Mouse (Mus musculus) heart, adult 8-10 months (tissue): Measurements from ENCODE around the gene Ccnk. TPM values are rescaled to one million over a fixed set of nuclear protein-coding genes. Genes with fewer than 3 reads are reported as not detected.
A peak's percentile ranks its signal among the peaks of the same experiment; 100 is the strongest.

ENCODE experiments used
- DNase-seq: peaks from one replicate; pipeline ENCODE4 v3.0.0; 2022; ENCODE audit warnings: low spot score
- total RNA-seq, 4 experiments: library from RNA; stranded (reverse); gene quantifications; 2 replicates each; pipeline ENCODE4 v1.2.4; 2022

Ccnk gene
- total RNA-seq, 4 experiments from 2014 or later = 25.5 to 32.4 (median 31.1) TPM

- no peak for DNase-seq
These were observed 8.2 kb downstream of the Ccnk start for GRCm38 (mm10) chr12:108187541-108188091.

DNA sequence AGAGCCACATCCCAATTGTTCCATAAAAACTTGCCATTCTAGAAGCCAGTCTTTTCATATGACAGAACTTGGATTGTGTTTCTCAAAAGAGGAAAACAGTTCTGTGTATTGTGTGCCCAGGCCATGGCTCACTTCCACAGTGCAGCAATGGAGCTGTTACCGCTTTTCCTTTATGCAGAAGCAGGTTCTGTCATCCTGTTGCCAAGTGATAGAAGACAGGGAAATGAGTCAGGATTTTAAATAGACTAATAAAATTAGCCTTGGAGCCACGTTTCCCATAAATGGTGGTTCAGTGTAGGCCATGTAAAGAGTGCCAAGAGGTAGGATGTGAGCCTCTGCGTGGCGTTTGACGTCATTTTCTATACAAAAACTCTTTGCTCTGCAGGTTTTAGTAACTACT, 14.5 kb downstream of the Ccnk start:
- DNase-seq = peak; percentile 42

DNA sequence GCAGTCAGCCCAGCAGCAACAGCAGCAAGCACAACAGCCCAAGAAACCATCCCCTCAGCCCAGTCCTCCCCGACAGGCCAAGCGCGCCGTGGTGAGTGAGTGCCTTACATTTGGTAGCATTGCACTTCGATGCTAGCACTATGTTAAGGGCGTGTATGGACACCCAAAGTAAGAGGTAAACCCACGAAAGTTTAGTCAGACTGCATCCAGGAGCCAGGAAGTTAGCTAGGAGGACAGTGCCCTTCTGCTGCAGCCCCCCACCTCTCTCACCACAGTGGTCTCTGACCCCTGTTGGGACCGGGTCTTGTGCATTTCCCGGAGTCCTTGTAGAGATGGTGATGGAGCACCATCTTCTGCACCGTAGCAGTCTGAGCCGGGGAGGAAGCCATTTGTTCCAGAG, 16.4 kb downstream of the Ccnk start:
- DNase-seq = no peak

GRCm38 (mm10) chr12:108198447-108198846, 19.1 kb downstream of the Ccnk start:
- DNase-seq = no peak

GRCm38 (mm10) chr12:108200094-108200493, 20.7 kb downstream of the Ccnk start:
- no peak for DNase-seq

DNA sequence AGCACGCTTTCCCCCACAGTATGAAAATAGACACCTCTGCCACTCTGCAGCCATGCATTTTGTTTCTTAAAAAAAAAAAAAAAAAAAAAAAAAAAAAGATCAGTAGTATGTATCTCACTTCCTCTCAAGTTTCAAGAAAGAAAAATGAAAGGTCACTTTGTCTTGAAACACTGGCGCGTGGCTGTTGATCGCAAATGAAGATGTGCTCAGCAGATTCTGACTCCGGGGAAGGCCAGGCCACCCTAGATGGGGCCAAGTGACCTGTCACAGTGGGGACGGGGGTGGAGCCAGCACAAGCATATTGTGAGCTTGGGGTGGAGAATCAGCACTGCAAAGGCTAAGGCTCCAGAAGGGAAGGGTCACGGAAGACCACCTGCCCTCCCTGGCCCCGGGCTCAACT, 24.5 kb downstream of the Ccnk start:
- no peak for DNase-seq

DNA sequence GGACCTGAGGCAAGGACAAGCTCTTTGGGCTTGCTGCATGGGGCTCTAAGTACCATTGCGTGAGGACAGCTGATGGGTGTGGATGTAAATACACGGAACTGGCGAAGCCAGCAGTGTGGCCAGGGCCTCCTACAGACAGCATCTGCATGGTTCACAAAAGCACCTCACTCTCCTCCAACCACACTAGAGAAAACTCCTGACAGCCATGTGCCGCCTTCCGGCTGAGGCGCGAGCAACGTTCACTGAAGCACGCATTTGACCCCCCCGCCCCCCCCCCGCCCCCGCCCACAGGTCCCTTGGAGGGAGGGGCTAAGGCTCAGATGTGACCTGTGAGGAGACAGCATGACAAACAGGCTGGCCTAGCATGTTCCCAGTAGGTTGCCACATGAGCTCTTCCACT, 25.6 kb downstream of the Ccnk start:
- DNase-seq = no peak

- DNase-seq = peak; percentile 42
These were observed 27.3 kb downstream of the Ccnk start for GRCm38 (mm10) chr12:108206641-108207040.

DNA sequence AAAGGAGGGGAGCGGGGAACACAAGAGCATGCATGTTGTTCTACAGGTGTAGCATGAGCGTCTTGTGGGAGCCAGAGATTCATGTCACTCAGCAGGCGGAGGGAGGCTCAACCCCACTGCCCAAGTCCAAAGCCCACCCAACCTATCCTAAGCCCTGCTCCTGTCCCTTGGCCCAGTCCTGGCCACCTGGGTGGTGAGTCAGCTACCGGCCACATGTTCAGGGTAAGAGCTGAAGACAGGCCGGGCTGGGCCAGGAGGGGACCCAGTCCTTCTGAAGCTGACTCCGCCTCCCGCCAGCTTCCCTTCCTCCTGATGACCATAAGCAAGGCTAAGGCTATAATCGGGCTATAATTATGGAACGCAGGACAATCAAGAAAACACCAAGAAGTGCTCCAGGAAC, 28.8 kb downstream of the Ccnk start:
- no peak for DNase-seq

- DNase-seq = peak; percentile 74
These were observed 29.5 kb downstream of the Ccnk start for GRCm38 (mm10) chr12:108208726-108209438.

DNA sequence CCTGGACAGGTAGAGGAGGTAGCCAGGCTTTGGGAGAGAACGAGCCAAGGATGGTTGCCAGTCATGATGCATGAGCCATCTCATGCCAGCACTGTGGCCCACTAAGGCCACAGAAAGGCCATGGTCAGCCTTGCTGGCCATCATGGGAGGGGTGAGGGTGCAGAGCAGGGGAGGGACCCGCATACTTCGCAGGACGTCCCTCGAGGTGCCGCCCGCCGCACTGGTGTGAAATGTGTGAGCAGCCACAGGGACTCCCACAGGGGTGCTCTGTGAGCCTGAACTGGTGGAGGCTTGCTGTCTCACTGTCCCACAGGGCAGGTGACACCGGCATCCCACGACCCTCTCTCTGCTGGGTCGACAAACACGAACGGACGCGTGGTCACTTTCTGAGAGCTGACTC, 31.2 kb downstream of the Ccnk start:
- DNase-seq = no peak

- no peak for DNase-seq
These were observed 32.7 kb downstream of the Ccnk start for GRCm38 (mm10) chr12:108212071-108212470.

DNA sequence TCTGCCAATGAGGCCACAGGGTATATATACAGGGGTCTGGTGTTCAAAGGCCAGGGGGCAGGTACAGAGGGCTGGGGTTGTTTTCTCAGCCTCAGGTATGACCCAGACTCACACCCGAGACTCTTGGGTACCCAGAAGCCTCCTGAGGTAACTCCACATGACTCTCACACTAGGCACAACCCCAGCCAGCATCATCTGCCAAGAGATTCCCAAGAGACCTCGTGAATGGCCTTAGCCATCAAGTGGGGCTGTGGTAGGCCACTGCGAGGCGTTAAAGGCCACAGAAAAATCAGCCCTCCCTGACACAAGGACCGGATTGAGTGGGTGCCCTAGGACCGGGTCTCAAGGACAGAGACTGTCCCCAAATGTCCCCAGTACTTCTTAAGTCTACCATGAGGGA, 33.1 kb downstream of the Ccnk start:
- no peak for DNase-seq

DNA sequence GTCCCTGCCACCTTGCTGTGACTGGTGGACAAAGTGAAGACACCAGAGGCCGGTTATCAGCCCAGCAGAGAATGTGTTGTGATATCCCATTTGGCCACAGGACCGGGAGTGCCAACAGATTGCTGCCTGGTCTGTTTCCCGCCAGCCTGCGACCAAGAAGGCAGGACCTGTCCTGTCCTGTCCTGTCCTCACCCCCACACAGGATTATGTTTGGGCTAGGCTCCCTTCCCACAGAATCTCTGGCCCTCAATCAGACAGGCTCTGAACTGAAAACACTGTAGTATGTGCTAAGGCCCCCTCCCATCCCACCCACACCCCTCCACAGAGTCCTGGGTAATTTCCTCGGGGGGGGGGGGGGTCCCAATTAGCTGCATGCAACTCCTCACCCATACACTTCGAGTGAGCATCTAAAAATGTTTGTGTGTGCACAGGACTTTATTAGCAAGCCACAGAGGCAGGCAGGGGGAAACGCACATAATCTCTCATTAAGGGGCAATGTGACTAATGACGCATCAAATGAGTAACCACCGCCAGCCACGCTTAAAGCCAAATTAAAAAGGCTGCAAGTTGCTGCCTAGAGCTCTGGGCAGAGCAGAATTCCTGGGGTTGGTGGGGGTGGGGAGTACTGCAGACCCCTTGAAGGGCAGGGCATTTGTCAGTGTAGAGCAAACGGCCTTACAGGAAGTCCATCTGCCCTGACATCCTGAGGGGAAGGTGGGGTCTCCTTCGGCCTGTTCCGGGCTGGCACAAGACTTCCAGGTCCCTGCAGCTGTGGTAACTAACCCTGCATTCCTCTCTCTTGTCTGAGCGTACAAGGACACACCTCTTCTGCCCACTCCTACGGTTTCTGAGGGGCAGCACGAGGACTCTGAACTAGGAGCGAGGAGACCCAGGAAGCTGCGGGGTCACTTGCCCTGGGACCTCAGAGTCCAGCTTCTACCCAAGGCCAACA, 34.0 kb downstream of the Ccnk start:
- DNase-seq = no peak

GRCm38 (mm10) chr12:108215090-108215489, 35.7 kb downstream of the Ccnk start:
- DNase-seq = no peak

DNA sequence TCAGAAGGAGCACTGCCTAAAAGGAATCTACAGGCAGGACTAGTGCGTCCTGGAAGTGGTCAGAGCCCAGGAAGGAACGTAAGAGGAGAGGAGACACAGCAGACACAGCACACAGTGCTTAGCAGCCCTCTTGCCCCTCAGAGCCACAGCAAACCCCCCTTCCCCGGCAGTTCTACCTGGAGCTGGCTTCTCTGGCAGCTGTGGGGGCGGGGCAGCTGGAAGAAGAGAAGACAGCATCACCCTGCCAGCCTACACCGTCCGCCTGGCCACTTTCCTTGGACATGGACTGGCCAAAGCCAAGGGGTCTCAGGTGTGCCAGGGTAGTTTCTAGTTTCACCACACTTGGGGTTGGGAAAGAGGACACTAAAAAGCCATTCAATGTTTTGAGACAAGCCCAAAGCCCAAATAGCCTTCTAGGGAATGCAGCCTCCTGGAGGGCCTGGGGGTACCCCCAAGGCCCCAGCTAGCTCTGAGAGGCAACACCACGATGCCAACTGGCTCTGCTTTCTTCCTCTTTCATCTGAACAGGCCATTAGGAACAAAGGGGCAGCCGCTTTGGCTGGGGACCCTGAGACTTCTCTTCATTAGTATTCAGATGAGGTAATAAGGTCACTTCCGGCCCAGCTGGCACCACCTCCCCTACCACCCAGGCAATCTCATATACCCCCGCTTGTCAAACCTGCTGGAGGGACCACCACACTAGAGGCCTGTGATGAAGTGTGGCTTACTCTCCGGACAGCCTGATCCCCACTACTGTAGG, 37.4 kb downstream of the Ccnk start:
- DNase-seq = no peak

GRCm38 (mm10) chr12:108217572-108217971, 38.2 kb downstream of the Ccnk start:
- peak; percentile 55 for DNase-seq

DNA sequence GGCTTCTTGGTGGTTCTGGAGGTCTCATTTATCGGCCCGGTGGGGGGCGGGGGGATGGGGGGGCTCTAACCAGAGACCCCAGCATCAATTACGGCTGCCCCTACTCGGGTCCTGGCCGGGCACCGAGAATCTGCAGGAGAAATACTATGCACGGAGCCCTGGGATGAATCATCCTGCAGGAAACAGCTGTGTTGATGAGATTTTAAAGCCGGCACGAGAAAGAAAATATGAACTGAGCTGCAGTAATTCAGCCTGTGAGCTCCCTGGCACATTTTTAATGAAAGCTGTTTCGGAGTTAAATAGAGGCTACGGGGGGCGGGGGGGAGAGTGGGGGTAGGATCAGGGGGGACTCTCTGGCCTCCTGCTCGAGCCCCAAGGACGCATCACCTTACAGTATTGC, 39.8 kb downstream of the Ccnk start:
- DNase-seq = no peak

- DNase-seq = no peak
These were observed 40.6 kb downstream of the Ccnk start for GRCm38 (mm10) chr12:108219825-108220616.

DNA sequence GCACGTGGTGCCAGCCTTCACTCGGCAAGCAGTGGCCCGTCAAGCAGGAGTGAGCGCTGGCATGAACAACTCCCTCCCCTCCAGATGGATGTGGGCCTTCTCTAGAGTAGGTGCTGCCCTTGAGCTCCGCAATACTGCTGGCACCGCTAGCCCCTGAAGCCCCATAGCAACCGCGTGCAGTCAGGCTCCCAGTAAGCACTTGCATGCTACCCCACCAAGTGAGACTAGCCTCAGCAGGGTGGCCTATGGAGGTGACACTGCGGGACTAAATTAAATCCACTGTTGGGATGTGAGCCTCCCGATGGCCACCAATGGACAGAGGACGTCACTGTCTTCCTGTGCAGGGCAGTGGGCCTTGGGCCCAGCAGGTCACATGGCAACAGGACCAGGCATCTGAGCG, 41.2 kb downstream of the Ccnk start:
- no peak for DNase-seq

GRCm38 (mm10) chr12:108221206-108221605, 41.8 kb downstream of the Ccnk start:
- DNase-seq = no peak
